Mouse (Mus musculus) erythroblast, embryonic 14.5 days (primary cell): Measurements from ENCODE around the gene Fbxo46.

ENCODE experiments used
- GATA1 ChIP-seq: IDR thresholded peaks from 2 replicates; pipeline ENCODE4 v1.6.1; 2012; ENCODE audit warnings: low read length, inconsistent platforms, mixed read lengths
- TAL1 ChIP-seq: IDR thresholded peaks from 3 replicates; pipeline ENCODE4 v1.6.1; 2012; ENCODE audit warnings: low read length, inconsistent platforms, mixed read lengths

- TF ChIP-seq GATA1, result no peak
- TF ChIP-seq TAL1, result no peak
Measured at GRCm38 (mm10) chr7:19091913-19092312, 27.7 kb upstream of the Fbxo46 start.
